Mouse (Mus musculus): ENCODE measurements around the gene Gm3173. TPM values are rescaled to one million over a fixed set of nuclear protein-coding genes. Genes with fewer than 3 reads are reported as not detected.
"Not testable (repeated sequence)": the region's sequence is repeated elsewhere in the genome, so short reads cannot be mapped to it uniquely, and the experiment has no call there.

Gm3173 gene
- not detected in 2 replicates for polyA plus RNA-seq (2015; fragmentation: Nextera tagmentation; extraction: Ambion mirVana)

DNA sequence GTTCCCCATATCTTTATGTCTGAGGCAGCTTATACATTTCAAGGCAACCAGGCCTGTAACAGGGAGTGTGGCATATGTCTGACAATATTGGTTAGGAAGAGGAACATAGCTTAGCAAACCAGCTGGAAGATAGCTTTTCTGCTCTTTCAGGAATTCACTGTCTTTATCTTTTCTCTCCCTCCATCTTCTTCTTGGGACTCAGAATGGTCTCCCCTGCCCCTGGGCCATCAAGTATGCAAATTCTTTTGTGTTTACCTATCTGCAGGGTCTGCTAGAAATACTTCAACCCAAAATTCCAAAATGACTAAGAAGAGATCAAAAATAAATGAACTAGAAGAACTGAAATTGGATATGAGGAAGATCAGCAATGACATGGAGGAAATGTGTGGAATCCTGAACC is at the start of gene Gm3173:
Gene Gm3173 (plus strand): TSS at position 301 of the 400 bp plus-strand sequence.
- not testable (repeated sequence) for H3K4me2 ChIP-seq (replicated peaks; ENCODE audit: low read depth, low read length); DNase-seq (ENCODE audit: low spot score); H3K27ac ChIP-seq (ENCODE audit: low read length); H3K27me3 ChIP-seq (replicated peaks; ENCODE audit: insufficient read depth, low read length); H3K4me3 ChIP-seq (ENCODE audit: low read depth, low read length); H3K9ac ChIP-seq (replicated peaks; ENCODE audit: low read depth); ATAC-seq; H3K4me1 ChIP-seq (ENCODE audit: insufficient read depth, low read depth, low read length); H3K36me3 ChIP-seq (ENCODE audit: insufficient read depth, low read length); H3K9me3 ChIP-seq (ENCODE audit: low read length)

DNA sequence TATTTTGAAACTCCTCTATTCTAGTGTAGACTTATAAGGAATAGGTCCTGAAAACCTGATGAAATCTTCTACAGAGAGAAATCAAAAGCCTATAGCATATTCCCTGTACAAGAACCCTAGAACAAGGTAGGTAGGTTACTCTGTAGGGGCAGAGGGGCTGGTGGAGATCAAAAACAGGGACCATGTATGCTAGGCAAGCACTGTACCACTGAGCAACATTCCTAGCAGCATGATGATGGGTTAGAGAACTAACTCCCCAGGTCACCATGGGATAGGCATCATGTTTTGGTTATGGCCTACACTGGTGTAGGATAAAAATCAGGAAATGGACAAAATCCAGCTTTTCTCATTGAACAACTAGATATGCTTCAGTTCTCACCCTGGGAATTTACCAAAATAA is 45.2 kb upstream of the Gm3173 start:
- H3K4me1 ChIP-seq (ENCODE audit: insufficient read depth, low read depth, low read length); H3K9me3 ChIP-seq (ENCODE audit: low read length); DNase-seq (ENCODE audit: low spot score); H3K4me2 ChIP-seq (replicated peaks; ENCODE audit: low read depth, low read length); H3K9ac ChIP-seq (replicated peaks; ENCODE audit: low read depth); H3K27ac ChIP-seq (ENCODE audit: low read length); H3K27me3 ChIP-seq (replicated peaks; ENCODE audit: insufficient read depth, low read length); ATAC-seq; H3K4me3 ChIP-seq (ENCODE audit: low read depth, low read length); H3K36me3 ChIP-seq (ENCODE audit: insufficient read depth, low read length): not testable (repeated sequence)

DNA sequence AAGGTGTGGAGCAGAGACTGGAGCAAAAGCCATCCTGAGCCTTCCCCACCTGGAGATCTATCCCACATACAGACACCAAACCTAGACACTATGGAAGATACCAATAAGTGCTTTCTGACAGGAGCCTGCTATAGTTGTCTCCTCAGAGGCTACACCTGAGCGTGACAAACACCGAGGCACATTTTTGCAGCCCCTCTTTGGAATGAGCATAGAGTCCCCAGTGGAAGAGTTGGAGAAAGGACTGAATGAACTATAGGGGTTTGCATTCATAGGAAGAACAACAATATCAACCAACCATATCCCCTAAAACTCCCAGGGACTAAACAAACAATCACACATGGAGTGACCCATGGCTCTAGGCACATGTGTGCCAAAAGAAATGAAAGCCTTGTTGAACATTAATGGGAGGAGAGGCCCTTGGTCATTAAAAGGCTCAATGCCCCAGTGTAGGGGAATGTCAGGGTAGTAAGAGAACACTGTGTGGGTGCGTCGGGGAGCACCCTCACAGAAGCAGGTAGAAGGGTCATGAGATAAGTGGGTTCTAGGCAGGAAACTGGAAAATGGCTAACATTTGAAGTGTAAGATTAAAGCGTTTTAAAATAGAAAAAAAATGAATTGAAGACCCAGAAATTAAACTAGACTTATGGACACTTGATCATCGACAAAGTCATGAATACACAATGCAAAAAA is 37.8 kb upstream of the Gm3173 start:
- H3K9me3 ChIP-seq (ENCODE audit: low read length); H3K27me3 ChIP-seq (replicated peaks; ENCODE audit: insufficient read depth, low read length); ATAC-seq; H3K4me3 ChIP-seq (ENCODE audit: low read depth, low read length); H3K9ac ChIP-seq (replicated peaks; ENCODE audit: low read depth); H3K27ac ChIP-seq (ENCODE audit: low read length); H3K4me2 ChIP-seq (replicated peaks; ENCODE audit: low read depth, low read length); DNase-seq (ENCODE audit: low spot score); H3K36me3 ChIP-seq (ENCODE audit: insufficient read depth, low read length); H3K4me1 ChIP-seq (ENCODE audit: insufficient read depth, low read depth, low read length): not testable (repeated sequence)
- WGBS: 100% methylated on average over 2 of the region's 6 CpGs

DNA sequence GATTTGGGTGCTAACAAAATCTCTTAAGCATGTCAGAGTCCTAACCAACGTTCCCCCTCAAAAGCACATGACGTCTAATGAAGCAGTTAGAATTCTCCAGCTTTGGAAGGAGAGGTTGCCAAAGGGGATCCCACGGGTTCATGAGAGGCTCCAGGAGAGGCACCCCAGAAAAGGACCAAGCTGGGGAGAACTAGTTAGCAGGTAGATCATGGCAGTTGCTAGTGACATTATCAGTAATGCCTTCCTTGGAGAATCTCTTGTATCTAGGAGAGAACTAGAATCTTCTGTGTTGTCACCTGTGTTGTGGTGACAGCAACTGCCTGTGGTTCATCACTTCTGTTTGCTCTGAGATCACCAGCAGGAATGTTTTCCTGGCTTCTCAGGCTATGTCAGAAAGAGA is 33.6 kb upstream of the Gm3173 start, which contains the start of gene Gm3159:
Gene Gm3159 (plus strand): TSS at position 301 of the 400 bp plus-strand sequence.
- not testable (repeated sequence) for ATAC-seq; H3K27me3 ChIP-seq (replicated peaks; ENCODE audit: insufficient read depth, low read length); H3K9me3 ChIP-seq (ENCODE audit: low read length); DNase-seq (ENCODE audit: low spot score); H3K9ac ChIP-seq (replicated peaks; ENCODE audit: low read depth); H3K4me2 ChIP-seq (replicated peaks; ENCODE audit: low read depth, low read length); H3K27ac ChIP-seq (ENCODE audit: low read length); H3K4me3 ChIP-seq (ENCODE audit: low read depth, low read length); H3K4me1 ChIP-seq (ENCODE audit: insufficient read depth, low read depth, low read length); H3K36me3 ChIP-seq (ENCODE audit: insufficient read depth, low read length)
- 57% methylated on average over 1 of the region's 3 CpGs for WGBS

DNA sequence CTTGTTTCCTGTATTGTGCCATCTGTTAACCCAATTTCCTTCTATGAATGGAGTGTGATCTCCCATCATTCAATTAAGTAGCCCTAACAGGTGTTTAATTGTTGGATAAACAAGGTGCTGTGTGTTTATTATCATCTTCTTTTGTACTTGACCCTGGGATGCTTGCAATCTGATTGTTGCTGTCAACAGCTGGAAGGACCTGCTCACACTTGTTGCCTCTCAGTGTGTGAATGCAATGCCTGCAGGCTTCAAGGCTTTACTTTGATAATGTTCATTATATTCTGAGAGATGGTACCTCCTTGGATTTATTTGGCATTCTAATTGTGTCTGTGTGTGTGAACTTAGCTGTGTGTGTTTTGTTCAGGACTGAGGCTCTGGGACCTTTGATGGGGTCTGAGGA is 32.2 kb upstream of the Gm3173 start:
- H3K9me3 ChIP-seq (ENCODE audit: low read length); H3K27me3 ChIP-seq (replicated peaks; ENCODE audit: insufficient read depth, low read length); H3K4me1 ChIP-seq (ENCODE audit: insufficient read depth, low read depth, low read length); H3K4me3 ChIP-seq (ENCODE audit: low read depth, low read length); H3K27ac ChIP-seq (ENCODE audit: low read length); ATAC-seq; H3K9ac ChIP-seq (replicated peaks; ENCODE audit: low read depth); H3K36me3 ChIP-seq (ENCODE audit: insufficient read depth, low read length); DNase-seq (ENCODE audit: low spot score); H3K4me2 ChIP-seq (replicated peaks; ENCODE audit: low read depth, low read length): not testable (repeated sequence)

DNA sequence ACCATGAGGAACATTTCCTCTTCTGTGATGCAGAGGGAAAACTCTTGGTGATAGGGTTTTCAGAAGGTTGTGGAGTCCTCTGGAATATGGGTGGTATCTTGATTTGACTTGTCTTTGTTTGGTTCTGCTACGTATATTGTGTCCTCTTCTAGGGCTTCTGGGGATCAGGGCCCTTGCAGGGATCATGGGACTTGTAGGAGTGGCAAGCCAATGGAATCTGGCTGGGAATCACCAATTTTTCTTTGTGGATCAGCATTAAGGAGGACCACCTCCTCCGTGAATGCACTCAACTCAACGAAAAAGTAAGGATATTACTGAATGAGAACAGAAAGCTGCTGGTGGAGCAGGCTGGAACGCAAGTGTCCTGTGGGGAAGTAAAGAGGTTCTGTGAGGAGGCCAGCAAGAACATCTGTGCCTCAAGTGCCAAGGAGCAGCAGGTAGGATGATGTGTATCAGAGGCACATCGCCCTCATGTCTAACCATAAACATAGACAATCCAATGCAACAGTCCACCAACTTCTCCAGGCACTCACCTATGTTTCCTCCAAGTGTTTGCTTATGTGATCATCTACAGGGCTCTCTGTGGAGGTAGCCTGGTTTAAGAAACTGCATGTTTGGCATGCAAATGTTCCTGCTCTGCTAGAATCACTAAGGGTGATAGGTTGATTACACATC is 30.5 kb upstream of the Gm3173 start:
- H3K27ac ChIP-seq (ENCODE audit: low read length); H3K9ac ChIP-seq (replicated peaks; ENCODE audit: low read depth); H3K4me2 ChIP-seq (replicated peaks; ENCODE audit: low read depth, low read length); H3K9me3 ChIP-seq (ENCODE audit: low read length); ATAC-seq; DNase-seq (ENCODE audit: low spot score); H3K4me1 ChIP-seq (ENCODE audit: insufficient read depth, low read depth, low read length); H3K27me3 ChIP-seq (replicated peaks; ENCODE audit: insufficient read depth, low read length); H3K36me3 ChIP-seq (ENCODE audit: insufficient read depth, low read length); H3K4me3 ChIP-seq (ENCODE audit: low read depth, low read length): not testable (repeated sequence)
- WGBS: 72% methylated on average over 4 of the region's 5 CpGs

DNA sequence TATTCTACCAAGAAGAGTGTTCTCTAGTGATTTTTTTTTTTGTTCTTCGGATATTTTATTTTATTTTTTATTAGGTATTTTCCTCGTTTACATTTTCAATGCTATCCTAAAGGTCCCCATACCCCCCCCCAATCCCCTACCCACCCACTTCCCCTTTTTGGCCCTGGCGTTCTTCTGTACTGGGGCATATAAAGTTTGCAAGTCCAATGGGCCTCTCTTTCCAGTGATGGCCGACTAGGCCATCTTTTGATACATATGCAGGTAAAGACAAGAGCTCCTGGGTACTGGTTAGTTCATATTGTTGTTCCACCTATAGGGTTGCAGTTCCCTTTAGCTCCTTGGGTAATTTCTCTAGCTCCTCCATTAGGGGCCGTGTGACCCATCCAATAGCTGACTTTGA is 29.5 kb upstream of the Gm3173 start:
- not testable (repeated sequence) for H3K9me3 ChIP-seq (ENCODE audit: low read length); H3K4me3 ChIP-seq (ENCODE audit: low read depth, low read length); H3K36me3 ChIP-seq (ENCODE audit: insufficient read depth, low read length); H3K27ac ChIP-seq (ENCODE audit: low read length); ATAC-seq; H3K4me2 ChIP-seq (replicated peaks; ENCODE audit: low read depth, low read length); DNase-seq (ENCODE audit: low spot score); H3K4me1 ChIP-seq (ENCODE audit: insufficient read depth, low read depth, low read length); H3K27me3 ChIP-seq (replicated peaks; ENCODE audit: insufficient read depth, low read length); H3K9ac ChIP-seq (replicated peaks; ENCODE audit: low read depth)
- WGBS: 69% methylated on average over 4 of the region's 5 CpGs

DNA sequence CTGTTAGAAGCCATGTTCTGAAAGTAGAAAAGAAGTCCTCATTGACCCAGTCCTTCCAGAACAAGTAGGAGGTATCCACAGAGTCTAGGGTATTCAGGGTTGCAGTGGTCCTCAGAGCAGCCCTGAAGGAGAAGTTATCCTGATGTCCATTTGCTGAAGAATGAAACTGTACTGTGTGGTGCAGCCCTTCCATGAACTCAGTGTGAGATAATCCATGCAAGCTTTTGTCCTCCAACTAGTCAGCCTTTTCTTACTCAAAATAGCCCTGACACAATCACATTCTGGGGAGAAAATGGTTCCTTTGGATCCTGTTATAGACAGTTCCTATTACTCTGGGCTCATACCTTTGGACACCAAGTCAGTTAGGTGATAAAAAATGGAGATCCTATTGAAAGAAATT is 27.0 kb upstream of the Gm3173 start:
- not testable (repeated sequence) for H3K27me3 ChIP-seq (replicated peaks; ENCODE audit: insufficient read depth, low read length)

DNA sequence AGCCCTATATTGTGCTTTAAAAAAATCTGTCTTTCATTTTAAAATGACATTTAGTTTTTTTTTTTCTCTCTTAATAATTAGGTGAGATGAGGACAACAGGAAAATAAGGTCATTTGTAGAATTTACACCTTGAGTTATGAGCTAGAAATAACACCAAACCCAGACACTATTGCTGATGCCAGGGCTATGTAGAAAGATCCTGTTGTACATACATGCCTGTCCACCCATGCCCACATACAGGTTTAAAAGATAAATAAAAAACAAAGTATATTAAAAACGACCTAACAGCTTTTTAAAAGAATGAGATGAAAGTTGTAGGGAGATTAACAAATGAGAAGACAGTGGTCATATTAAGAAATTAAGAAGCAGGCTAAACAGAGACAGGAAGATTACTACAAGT is 20.9 kb upstream of the Gm3173 start:
- H3K36me3 ChIP-seq (ENCODE audit: insufficient read depth, low read length); DNase-seq (ENCODE audit: low spot score); H3K9ac ChIP-seq (replicated peaks; ENCODE audit: low read depth); H3K4me2 ChIP-seq (replicated peaks; ENCODE audit: low read depth, low read length); ATAC-seq; H3K4me1 ChIP-seq (ENCODE audit: insufficient read depth, low read depth, low read length); H3K9me3 ChIP-seq (ENCODE audit: low read length); H3K4me3 ChIP-seq (ENCODE audit: low read depth, low read length); H3K27me3 ChIP-seq (replicated peaks; ENCODE audit: insufficient read depth, low read length); H3K27ac ChIP-seq (ENCODE audit: low read length): not testable (repeated sequence)
- 27% methylated on average over 1 of the region's 1 CpGs for whole genome bisulfite sequencing

More for the DNA sequence above, 27.0 kb upstream of the Gm3173 start:
- H3K4me3 ChIP-seq (ENCODE audit: low read depth, low read length); H3K36me3 ChIP-seq (ENCODE audit: insufficient read depth, low read length); H3K9ac ChIP-seq (replicated peaks; ENCODE audit: low read depth); H3K27ac ChIP-seq (ENCODE audit: low read length); H3K9me3 ChIP-seq (ENCODE audit: low read length); H3K4me1 ChIP-seq (ENCODE audit: insufficient read depth, low read depth, low read length); DNase-seq (ENCODE audit: low spot score); H3K4me2 ChIP-seq (replicated peaks; ENCODE audit: low read depth, low read length); ATAC-seq: not testable (repeated sequence)

Data from lung, postnatal 0 days (tissue).